Mouse (Mus musculus) midbrain, embryonic 15.5 days (tissue): ENCODE results near the gene Ppox. TPM values are rescaled to one million over a fixed set of nuclear protein-coding genes. Genes with fewer than 3 reads are reported as not detected.

Source experiments
- ATAC-seq: fragments of 200-750 bp; cut with Nextera tagmentation; replicated peaks from 2 replicates; pipeline ENCODE4 v1.8.0; 2017; ENCODE audit warnings: moderate TSS enrichment
- H3K27ac ChIP-seq: fragments of 300-500 bp; sonication (generic); 2 replicates; pipeline ENCODE4 v1.5.1; 2015; ENCODE audit warnings: mild to moderate bottlenecking, inconsistent platforms
- H3K27me3 ChIP-seq: fragments of 300-500 bp; sonication (generic); replicated peaks from 2 replicates; pipeline ENCODE4 v1.6.1; 2015; ENCODE audit warnings: inconsistent platforms
- H3K36me3 ChIP-seq: fragments of 300-500 bp; sonication (generic); replicated peaks from 2 replicates; pipeline ENCODE4 v1.6.1; 2015; ENCODE audit warnings: inconsistent platforms
- H3K4me1 ChIP-seq: fragments of 300-500 bp; sonication (generic); 2 replicates; pipeline ENCODE4 v1.6.1; 2015; ENCODE audit warnings: inconsistent platforms
- H3K4me2 ChIP-seq: fragments of 300-500 bp; sonication (generic); 2 replicates; pipeline ENCODE4 v1.6.1; 2015; ENCODE audit warnings: inconsistent platforms, mild to moderate bottlenecking, moderate library complexity
- H3K4me3 ChIP-seq: fragments of 300-500 bp; sonication (generic); 2 replicates; pipeline ENCODE4 v1.5.1; 2015; ENCODE audit warnings: mild to moderate bottlenecking, inconsistent platforms
- H3K9ac ChIP-seq: fragments of 300-500 bp; sonication (generic); 2 replicates; pipeline ENCODE4 v1.6.1; 2015; ENCODE audit warnings: mild to moderate bottlenecking, inconsistent platforms
- H3K9me3 ChIP-seq: fragments of 300-500 bp; sonication (generic); 2 replicates; pipeline ENCODE4 v1.6.1; 2016; ENCODE audit warnings: inconsistent platforms
- WGBS: fragments of 180-500 bp; shearing (Covaris S2); methylation state at CpG from one replicate; pipeline ENCODE4 v1.1.7; 2015; ENCODE audit warnings: mixed read lengths; 5-methylcytosine and 5-hydroxymethylcytosine counted together
- polyA plus RNA-seq: library from polyadenylated mRNA; unstranded; fragments of >200 nt; fragmentation: Nextera tagmentation; extraction: Ambion mirVana; gene quantifications from 2 replicates; pipeline ENCODE4 v1.2.1, GENCODE M21; 2015

The Ppox gene
- polyA plus RNA-seq, 1 experiment from 2014 or later = 48.7 TPM

DNA sequence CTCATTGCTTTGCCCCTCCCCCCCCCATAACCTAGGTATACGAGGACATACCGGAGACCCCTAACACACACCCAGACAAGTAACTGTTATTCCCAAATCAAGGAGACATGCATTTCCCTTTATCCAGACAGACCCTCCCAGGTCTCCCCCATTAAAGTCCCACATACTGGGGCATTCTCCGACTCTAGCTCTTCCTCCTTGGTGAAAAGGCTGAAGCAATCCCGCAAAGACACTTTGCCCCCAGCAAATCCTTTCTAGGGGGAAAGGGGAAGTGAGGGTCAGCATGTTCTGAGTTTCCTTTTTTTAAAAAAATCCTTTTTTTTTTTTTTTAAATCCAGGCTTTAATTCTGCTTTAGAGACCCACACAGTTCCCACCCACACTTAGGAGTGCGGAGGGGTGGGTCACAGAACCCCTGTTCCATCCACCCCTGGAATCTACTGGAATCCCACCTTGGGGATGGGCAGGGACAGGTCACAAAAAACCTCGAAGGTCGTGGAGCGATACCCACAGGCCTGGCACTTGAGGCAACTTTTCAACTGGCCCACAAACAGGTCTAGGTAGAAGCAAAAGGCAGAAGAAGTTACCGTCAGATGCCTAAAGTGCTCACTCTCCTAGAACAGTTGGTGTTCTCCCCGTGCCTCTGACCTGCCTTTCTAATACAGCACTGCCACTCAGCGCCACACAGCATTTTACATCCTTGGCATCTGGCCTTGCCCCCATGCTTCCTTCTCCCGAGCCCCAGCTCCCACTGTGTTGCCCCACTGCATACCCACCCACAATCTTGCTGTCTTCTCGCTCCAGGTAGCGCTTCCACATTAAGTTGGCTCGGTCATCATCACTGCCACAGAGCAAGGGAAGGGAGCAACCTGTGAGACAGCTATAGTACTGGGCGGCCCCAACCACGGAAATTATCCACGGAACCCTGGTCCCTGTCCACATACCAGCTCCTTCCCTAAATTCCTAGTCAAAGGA is 2.5 kb upstream of the Ppox start:
- Histone ChIP-seq H3K36me3 (peaks cover 31% of the 10 kb centered on the region; the same call in 1 of the 2 replicates), H3K4me1 (peaks cover 47% of the 10 kb centered on the region), H3K27me3 (no peaks in the 10 kb centered on the region), H3K9ac (no peak overlapping the region), H3K4me3 (no peak overlapping the region), H3K9me3 (no peaks in the 10 kb centered on the region), H3K27ac (no peak overlapping the region), H3K4me2 (no peak overlapping the region)
- ATAC-seq = no peak
- WGBS = 95% methylated on average over 18 of the region's 18 CpGs

DNA sequence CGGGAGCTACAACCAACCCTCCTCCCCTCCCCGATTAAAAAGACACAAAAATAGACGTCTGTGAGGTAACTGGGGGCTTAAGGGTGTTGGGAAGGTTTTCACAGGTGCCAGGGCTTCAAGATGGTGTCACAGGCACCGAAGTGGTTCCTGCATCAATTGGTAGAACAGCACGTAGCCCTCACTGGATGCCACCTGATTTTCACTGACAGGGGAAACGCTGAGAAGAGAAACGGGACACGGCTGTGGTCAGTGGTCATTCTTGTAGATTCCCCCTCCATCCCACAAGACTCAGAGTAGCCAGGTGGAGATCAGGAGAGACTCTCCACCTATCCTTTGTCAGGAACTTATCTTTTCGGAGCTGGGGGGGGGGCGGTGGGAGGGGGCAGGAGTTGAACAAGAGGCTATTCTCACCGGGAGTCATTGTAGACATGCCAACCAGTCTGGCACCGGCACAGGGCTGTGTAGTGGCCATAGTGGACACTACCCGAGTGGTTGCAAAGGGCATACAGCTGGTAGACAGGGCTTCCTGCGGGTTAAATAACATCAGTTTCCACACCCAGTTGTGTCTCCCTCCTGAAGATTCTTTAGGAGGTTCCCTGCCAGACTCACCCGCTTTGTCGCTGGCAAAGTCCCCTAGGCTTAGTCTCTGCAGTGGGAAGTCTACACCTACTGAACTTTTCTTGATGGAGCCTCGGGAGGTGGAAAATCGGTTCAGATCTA is 1.3 kb upstream of the Ppox start:
- ATAC-seq = no peak
- H3K4me1 ChIP-seq = peaks cover 41% of the 10 kb centered on the region
- 80% methylated on average over 18 of the region's 18 CpGs for WGBS
- H3K36me3 ChIP-seq = peaks cover 35% of the 10 kb centered on the region; the same call in 1 of the 2 replicates
- H3K9ac ChIP-seq = no peak overlapping the region
- no peak overlapping the region for H3K4me2 ChIP-seq
- no peaks in the 10 kb centered on the region for H3K27me3 ChIP-seq
- no peaks in the 10 kb centered on the region for H3K9me3 ChIP-seq
- no peak overlapping the region for H3K27ac ChIP-seq
- peak overlapping the region; percentile 69; the same call in 1 of the 2 replicates for H3K4me3 ChIP-seq

GRCm38 (mm10) chr1:171281528-171281923 is 540 bp upstream of the Ppox start:
- peak; percentile 43 for ATAC-seq
- peak overlapping the region; percentile 69 for H3K4me3 ChIP-seq
- no peaks in the 10 kb centered on the region for H3K27me3 ChIP-seq
- H3K9me3 ChIP-seq = no peaks in the 10 kb centered on the region
- H3K4me2 ChIP-seq = peak overlapping the region; percentile 79
- H3K9ac ChIP-seq = no peak overlapping the region; the same call in 1 of the 2 replicates
- H3K4me1 ChIP-seq = peaks cover 37% of the 10 kb centered on the region
- H3K27ac ChIP-seq = peak overlapping the region; percentile 75
- under 1% methylated on average over 10 of the region's 10 CpGs for WGBS
- peaks cover 38% of the 10 kb centered on the region; the same call in 1 of the 2 replicates for H3K36me3 ChIP-seq

- peaks cover 44% of the 10 kb centered on the region for H3K36me3 ChIP-seq
- WGBS = 2% methylated on average over 25 of the region's 25 CpGs
- no peaks in the 10 kb centered on the region for H3K27me3 ChIP-seq
- H3K9me3 ChIP-seq = no peaks in the 10 kb centered on the region
- peak; percentile 40 for ATAC-seq
- H3K4me2 ChIP-seq = peak overlapping the region; percentile 79
- H3K4me1 ChIP-seq = peaks cover 25% of the 10 kb centered on the region
- H3K9ac ChIP-seq = peak overlapping the region; percentile 63
- peak overlapping the region; percentile 35; the same call in 1 of the 2 replicates for H3K27ac ChIP-seq
- peak overlapping the region; percentile 69 for H3K4me3 ChIP-seq
Measured at GRCm38 (mm10) chr1:171280250-171280915, 603 bp downstream of the Ppox start.

GRCm38 (mm10) chr1:171279721-171280120 is 1.3 kb downstream of the Ppox start:
- Histone ChIP-seq H3K4me3 (peak overlapping the region; percentile 69), H3K27me3 (no peaks in the 10 kb centered on the region), H3K9ac (peak overlapping the region; percentile 63; the same call in 1 of the 2 replicates), H3K4me2 (peak overlapping the region; percentile 79), H3K9me3 (no peaks in the 10 kb centered on the region), H3K36me3 (peaks cover 43% of the 10 kb centered on the region), H3K4me1 (peaks cover 23% of the 10 kb centered on the region), H3K27ac (no peak overlapping the region)
- ATAC-seq = no peak
- 61% methylated on average over 5 of the region's 5 CpGs for WGBS

- no peak overlapping the region for H3K4me3 ChIP-seq
- ATAC-seq = no peak
- H3K4me1 ChIP-seq = peaks cover 23% of the 10 kb centered on the region
- H3K4me2 ChIP-seq = no peak overlapping the region
- peaks cover 43% of the 10 kb centered on the region for H3K36me3 ChIP-seq
- no peak overlapping the region for H3K27ac ChIP-seq
- H3K9me3 ChIP-seq = no peaks in the 10 kb centered on the region
- 92% methylated on average over 14 of the region's 14 CpGs for WGBS
- H3K9ac ChIP-seq = no peak overlapping the region
- no peaks in the 10 kb centered on the region for H3K27me3 ChIP-seq
Measured at GRCm38 (mm10) chr1:171279012-171279705, 1.8 kb downstream of the Ppox start.

- Histone ChIP-seq H3K27me3 (no peaks in the 10 kb centered on the region), H3K9me3 (no peaks in the 10 kb centered on the region), H3K36me3 (peaks cover 45% of the 10 kb centered on the region), H3K4me2 (no peak overlapping the region), H3K4me3 (no peak overlapping the region), H3K27ac (no peak overlapping the region), H3K4me1 (peaks cover 23% of the 10 kb centered on the region), H3K9ac (no peak overlapping the region)
- 97% methylated on average over 8 of the region's 8 CpGs for WGBS
- ATAC-seq = no peak
Measured at GRCm38 (mm10) chr1:171278436-171278835, 2.5 kb downstream of the Ppox start.

DNA sequence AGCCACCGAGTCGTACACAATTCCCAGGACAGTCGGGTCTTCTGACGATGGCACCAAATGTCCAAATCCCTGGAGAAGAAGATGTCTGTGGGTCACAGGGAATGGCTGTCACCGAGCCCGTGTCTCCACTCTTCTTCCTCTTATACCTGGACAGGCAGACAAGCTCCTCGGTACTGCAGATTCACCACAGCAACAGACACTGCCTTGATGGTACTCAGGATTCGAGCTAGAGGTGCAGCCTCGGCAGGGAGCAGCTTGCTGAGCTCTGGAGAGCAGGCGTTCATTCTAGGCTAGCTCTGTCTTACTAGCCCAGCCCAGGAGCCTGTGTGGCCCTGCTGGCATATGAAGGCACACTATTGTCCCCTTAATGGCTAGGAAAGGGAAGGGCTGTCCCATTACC is 3.2 kb downstream of the Ppox start:
- no peak for ATAC-seq
- H3K9ac ChIP-seq = no peak overlapping the region
- H3K4me3 ChIP-seq = no peak overlapping the region
- peaks cover 23% of the 10 kb centered on the region for H3K4me1 ChIP-seq
- H3K4me2 ChIP-seq = no peak overlapping the region
- H3K27ac ChIP-seq = no peak overlapping the region
- 87% methylated on average over 10 of the region's 10 CpGs for WGBS
- no peaks in the 10 kb centered on the region for H3K27me3 ChIP-seq
- no peaks in the 10 kb centered on the region for H3K9me3 ChIP-seq
- H3K36me3 ChIP-seq = peaks cover 45% of the 10 kb centered on the region

- Histone ChIP-seq H3K9ac (no peak overlapping the region), H3K9me3 (no peaks in the 10 kb centered on the region), H3K27ac (no peak overlapping the region), H3K4me2 (no peak overlapping the region), H3K36me3 (peaks cover 45% of the 10 kb centered on the region), H3K27me3 (no peaks in the 10 kb centered on the region), H3K4me1 (peaks cover 28% of the 10 kb centered on the region), H3K4me3 (no peak overlapping the region)
- 94% methylated on average over 14 of the region's 14 CpGs for WGBS
- no peak for ATAC-seq
Measured at GRCm38 (mm10) chr1:171276110-171276748, 4.8 kb downstream of the Ppox start.

DNA sequence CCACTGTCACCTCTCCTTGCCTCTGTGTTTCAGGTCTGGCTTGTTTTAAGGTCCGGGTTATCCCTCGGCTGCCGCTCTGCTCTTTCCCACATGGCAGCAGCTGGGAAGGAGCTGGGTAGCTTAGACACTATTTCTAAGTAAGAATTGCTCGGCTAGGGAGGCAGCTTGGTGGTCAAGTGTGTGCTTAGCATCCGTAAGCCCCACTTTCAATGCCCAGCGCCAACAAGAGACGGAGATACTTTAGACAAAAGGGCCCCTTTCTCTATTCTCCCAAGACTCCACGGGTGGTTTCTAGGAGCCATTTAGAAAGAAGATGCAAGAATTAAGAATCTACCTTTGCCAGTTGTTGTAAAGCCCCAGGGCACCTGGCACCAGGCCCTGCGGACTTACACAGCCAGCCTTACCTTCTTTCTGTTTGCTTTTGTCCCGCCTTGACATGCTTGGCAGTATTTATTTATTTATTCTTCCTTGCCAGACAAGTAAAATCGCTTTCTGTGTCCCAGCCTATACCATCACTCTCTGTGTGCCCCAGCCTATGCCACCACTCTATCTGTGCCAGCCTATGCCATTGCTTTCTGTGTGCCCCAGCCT is 5.7 kb downstream of the Ppox start:
- Histone ChIP-seq H3K4me1 (peaks cover 30% of the 10 kb centered on the region), H3K4me2 (no peak overlapping the region), H3K9me3 (no peaks in the 10 kb centered on the region), H3K9ac (no peak overlapping the region), H3K4me3 (no peak overlapping the region), H3K27ac (no peak overlapping the region), H3K27me3 (no peaks in the 10 kb centered on the region), H3K36me3 (peaks cover 45% of the 10 kb centered on the region)
- 82% methylated on average over 11 of the region's 11 CpGs for WGBS
- ATAC-seq = no peak

- H3K4me3 ChIP-seq = no peak overlapping the region
- H3K9me3 ChIP-seq = no peaks in the 10 kb centered on the region
- no peaks in the 10 kb centered on the region for H3K27me3 ChIP-seq
- peaks cover 28% of the 10 kb centered on the region for H3K4me1 ChIP-seq
- H3K4me2 ChIP-seq = no peak overlapping the region
- peaks cover 45% of the 10 kb centered on the region for H3K36me3 ChIP-seq
- no peak overlapping the region for H3K9ac ChIP-seq
- 95% methylated on average over 12 of the region's 12 CpGs for WGBS
- H3K27ac ChIP-seq = no peak overlapping the region
- no peak for ATAC-seq
Measured at GRCm38 (mm10) chr1:171274171-171274570, 6.8 kb downstream of the Ppox start.
